Mouse (Mus musculus) mature B cell (primary cell): ENCODE results near the gene Msantd4.
"Not testable (repeated sequence)": the region's sequence is repeated elsewhere in the genome, so short reads cannot be mapped to it uniquely, and the experiment has no call there.

Experiments
- in situ Hi-C: fragments of 300-500 bp; cut with MboI; formaldehyde crosslinking; loops from 2 replicates; pipeline ENCODE4 v1.14.3; 2019

Gene Msantd4

DNA sequence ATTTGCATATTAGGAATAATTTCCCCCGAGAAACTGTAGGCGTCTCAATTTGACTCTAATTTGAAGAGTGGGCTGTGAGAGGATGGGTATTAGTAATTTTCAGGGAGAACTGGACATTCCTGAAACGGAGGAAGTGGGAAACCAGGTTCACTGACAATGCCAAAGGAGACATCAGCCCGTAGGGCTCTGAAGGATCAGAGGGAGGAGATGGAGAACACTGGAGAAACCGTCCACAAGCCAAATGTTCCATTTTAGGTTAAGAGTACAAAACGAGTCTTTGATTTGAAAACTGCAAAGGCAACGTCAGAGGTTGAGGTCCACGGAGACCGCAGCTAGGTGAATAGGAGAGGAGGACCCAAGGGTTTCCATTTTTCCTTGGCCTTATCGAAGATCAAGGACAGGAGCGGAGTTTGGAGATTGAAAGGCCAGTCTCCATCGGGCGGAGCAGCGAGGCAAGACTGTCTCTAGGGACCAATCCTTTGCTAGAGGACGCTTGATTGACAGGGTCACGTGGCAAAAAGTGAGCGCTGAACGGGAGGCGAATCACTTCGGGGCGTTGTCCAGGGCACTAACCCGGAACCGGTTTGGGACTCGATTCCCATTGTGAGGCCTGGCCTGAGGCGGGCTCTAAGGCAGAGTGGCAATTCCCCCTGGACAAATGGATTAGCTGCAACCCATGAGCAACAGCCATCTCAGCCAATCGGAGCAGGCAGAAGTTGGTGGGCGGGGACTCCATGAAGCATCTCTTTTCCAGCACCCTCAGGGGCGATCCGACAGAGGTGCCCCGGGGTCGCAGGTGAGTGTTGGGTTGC is at the start of gene Msantd4:
Gene Msantd4, plus strand, starts transcription at position 735 of the 812 bp plus-strand sequence.
- in situ Hi-C loops = no loop called here

DNA sequence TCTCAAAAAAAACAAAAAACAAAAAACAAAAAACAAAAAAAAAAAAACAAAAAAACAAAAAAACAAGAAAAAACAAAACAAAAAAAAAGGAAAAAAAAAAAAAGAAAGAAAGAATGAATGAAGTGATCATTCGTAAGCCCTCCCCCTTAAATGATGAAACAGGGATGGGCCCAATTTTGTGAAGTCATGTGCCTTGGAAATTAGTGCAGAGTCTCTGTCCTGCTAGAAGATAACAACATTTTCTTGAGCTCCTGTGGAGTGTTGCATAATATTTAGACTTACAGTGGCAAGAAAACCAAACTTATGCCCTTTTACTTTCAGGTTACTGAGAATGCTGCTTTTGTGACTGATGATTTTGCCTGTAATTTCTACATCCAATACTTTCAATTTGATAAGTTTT is 23.2 kb upstream of the Msantd4 start:
- in situ Hi-C loops = no loop called here

DNA sequence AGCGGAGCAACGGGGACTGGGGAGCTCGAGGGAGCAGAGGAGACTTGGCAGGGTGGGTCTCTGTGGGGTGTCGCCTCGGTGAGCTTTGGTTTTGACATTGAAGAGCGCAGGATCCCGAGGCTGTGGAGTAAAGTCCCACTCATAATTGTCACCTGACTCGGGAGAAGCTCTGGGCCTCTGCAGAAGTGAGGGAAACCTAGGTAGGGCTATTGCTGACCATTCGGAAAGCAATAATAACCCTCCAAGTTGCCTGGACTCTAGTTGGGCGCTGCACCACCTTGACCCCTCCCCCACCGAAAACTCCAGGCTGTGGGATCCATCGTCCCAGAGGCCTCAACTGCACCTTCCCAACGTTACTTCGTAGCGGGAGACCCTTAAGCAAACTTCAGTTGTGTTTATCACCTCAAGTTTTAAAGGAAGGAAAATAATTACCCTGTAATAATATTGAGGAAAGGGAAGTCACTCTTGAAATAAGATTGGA is 318 bp downstream of the Msantd4 start:
- in situ Hi-C loops = no loop called here

DNA sequence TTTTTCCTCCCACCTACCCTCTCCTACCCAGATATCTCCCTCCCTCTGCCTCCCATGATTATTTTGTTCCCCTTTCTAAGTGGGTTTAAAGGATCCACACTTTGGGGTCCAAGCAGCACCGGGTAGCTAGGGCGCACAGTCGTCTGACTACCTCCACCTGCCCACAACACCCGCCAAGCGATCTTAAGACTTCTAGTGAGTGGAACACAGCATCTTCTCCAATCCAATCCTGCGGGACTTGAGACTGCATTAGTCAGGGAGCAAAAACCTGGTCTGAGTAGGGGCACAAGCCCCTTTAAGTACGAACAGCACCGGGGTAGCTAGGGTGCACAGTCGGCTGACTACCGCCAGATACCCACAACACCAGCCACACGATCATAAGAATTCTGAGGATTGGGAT is 24.4 kb downstream of the Msantd4 start:
- in situ Hi-C loops = not testable (repeated sequence)
